Mouse (Mus musculus): ENCODE results near the gene Tom1l1. TPM values are rescaled to one million over a fixed set of nuclear protein-coding genes. Genes with fewer than 3 reads are reported as not detected.

The Tom1l1 gene
- polyA plus RNA-seq, 1 experiment from 2014 or later, result 50.3 TPM

DNA sequence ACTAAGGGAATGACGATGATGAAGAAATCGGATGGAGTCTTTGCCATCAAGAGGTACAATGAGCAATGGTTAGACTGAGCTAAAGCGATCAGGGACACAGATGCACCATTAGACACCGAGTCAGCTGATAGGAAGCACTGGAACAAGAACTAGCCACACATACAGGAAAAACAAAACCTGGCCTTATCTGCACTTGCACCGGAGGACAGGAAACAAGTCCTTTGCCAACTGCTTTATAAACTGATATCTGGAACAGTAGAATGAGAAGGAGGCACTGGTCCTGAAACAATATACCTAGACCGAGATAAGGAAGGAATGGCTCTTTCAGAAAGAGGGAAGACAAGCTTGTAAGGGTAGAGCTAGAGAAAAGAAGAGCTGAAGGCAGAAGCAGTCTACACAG lies 73.4 kb downstream of the Tom1l1 start:
- 26% methylated on average over 6 of the region's 6 CpGs for WGBS (ENCODE audit: insufficient replicate concordance)
- no peaks in the 10 kb centered on the region for H3K27me3 ChIP-seq (ENCODE audit: control insufficient read depth, insufficient read depth, low read depth, low read length)

DNA sequence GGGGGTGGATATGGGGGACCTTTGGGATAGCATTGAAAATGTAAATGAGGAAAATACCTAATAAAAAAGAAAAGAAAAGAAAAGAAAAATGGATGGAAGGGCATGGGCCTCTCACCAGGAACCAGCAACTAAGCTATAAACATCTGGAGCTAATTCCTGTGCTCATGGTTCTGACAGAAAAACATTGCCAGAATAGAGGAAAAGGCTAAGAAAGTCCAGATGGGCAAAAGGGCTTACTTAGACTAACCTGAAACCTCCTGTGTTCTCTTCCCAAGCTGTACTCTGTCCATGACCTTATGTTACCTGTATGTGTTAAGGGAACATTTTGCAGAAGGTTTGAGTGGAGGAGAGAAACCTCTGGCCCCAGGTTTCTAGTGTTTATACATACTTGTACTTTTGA lies 76.0 kb downstream of the Tom1l1 start:
- Histone ChIP-seq H3K9me3 (replicated peaks; ENCODE audit: control insufficient read depth, low read length) (no peaks in the 10 kb centered on the region), H3K4me2 (ENCODE audit: low read depth, low read length) (no peak overlapping the region), H3K9ac (ENCODE audit: low read depth, low read length) (no peak overlapping the region), H3K27me3 (ENCODE audit: control insufficient read depth, insufficient read depth, low read depth, low read length) (no peaks in the 10 kb centered on the region), H3K4me3 (ENCODE audit: low read depth, low read length) (no peak overlapping the region), H3K27ac (ENCODE audit: low read length) (no peak overlapping the region), H3K36me3 (ENCODE audit: control insufficient read depth, insufficient read depth) (no peaks in the 10 kb centered on the region), H3K4me1 (ENCODE audit: control insufficient read depth, low read depth, low read length) (no peaks in the 10 kb centered on the region)
- ATAC-seq (ENCODE audit: low read depth), result no peak

More for the DNA sequence above, 73.4 kb downstream of the Tom1l1 start:
- Histone ChIP-seq H3K9me3 (replicated peaks; ENCODE audit: control insufficient read depth, low read length) (no peaks in the 10 kb centered on the region), H3K4me2 (ENCODE audit: low read depth, low read length) (no peak overlapping the region), H3K27ac (ENCODE audit: low read length) (no peak overlapping the region), H3K9ac (ENCODE audit: low read depth, low read length) (no peak overlapping the region), H3K4me1 (ENCODE audit: control insufficient read depth, low read depth, low read length) (no peaks in the 10 kb centered on the region), H3K4me3 (ENCODE audit: low read depth, low read length) (no peak overlapping the region), H3K36me3 (ENCODE audit: control insufficient read depth, insufficient read depth) (no peaks in the 10 kb centered on the region)
- ATAC-seq (ENCODE audit: low read depth), result no peak

DNA sequence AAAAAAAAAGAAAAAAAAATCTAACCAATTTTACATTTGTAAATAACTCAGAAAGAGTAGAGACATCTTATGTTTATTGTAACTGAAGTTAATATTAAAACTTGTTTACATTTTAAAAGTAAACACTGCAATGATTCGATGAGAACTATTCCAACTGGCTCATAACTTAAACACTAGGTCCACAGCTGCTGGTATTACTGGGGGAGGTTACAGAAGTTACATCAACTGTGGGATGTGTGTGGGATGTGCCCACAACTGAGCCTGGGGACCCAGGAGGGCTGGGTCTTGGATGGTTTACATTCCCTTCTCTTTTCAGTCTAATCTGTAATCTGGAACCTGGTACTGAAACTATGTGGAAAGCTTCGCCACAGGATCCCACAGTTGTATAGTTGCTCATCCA lies 85.1 kb downstream of the Tom1l1 start:
- Histone ChIP-seq H3K4me3 (ENCODE audit: low read depth, low read length) (no peak overlapping the region), H3K9ac (ENCODE audit: low read depth, low read length) (no peak overlapping the region), H3K9me3 (replicated peaks; ENCODE audit: control insufficient read depth, low read length) (no peaks in the 10 kb centered on the region), H3K36me3 (ENCODE audit: control insufficient read depth, insufficient read depth) (no peaks in the 10 kb centered on the region; the same call in 1 of the 2 replicates), H3K27me3 (ENCODE audit: control insufficient read depth, insufficient read depth, low read depth, low read length) (no peaks in the 10 kb centered on the region), H3K4me1 (ENCODE audit: control insufficient read depth, low read depth, low read length) (no peaks in the 10 kb centered on the region), H3K27ac (ENCODE audit: low read length) (no peak overlapping the region), H3K4me2 (ENCODE audit: low read depth, low read length) (no peak overlapping the region)
- ATAC-seq (ENCODE audit: low read depth), result no peak
- 75% methylated on average over 2 of the region's 2 CpGs for WGBS (ENCODE audit: insufficient replicate concordance)

DNA sequence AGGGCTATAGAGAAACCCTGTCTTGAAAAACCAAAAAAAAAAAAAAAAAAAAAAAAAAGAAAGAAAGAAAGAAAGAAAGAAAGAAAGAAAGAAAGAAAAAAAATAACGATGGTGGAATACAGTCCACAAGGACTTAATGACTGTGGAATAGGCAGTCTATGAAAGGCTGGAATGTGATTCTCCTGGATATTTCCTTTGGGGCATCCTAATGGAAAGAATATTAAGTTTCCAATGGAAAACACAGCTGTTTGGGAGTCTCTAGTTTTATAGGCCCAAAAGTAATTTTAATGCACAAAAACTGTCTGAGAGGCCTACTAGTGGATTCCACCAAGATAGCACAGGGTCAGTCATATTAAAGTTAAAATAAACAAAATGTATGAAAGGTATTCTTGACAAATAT lies 92.3 kb downstream of the Tom1l1 start:
- H3K4me1 ChIP-seq (ENCODE audit: control insufficient read depth, low read depth, low read length), result no peaks in the 10 kb centered on the region
- H3K4me2 ChIP-seq (ENCODE audit: low read depth, low read length), result no peak overlapping the region
- no peaks in the 10 kb centered on the region for H3K9me3 ChIP-seq (replicated peaks; ENCODE audit: control insufficient read depth, low read length)
- H3K27ac ChIP-seq (ENCODE audit: low read length), result no peak overlapping the region
- WGBS (ENCODE audit: insufficient replicate concordance), result 65% methylated on average over 1 of the region's 1 CpGs
- no peak overlapping the region for H3K4me3 ChIP-seq (ENCODE audit: low read depth, low read length)
- H3K9ac ChIP-seq (ENCODE audit: low read depth, low read length), result no peak overlapping the region
- no peaks in the 10 kb centered on the region; the same call in 1 of the 2 replicates for H3K36me3 ChIP-seq (ENCODE audit: control insufficient read depth, insufficient read depth)
- no peak for ATAC-seq (ENCODE audit: low read depth)
- H3K27me3 ChIP-seq (ENCODE audit: control insufficient read depth, insufficient read depth, low read depth, low read length), result no peaks in the 10 kb centered on the region

Other genes starting within 250 kb of the Tom1l1 start
- 6.0 and 6.6 TPM in 2 replicates for gene Stxbp4, start 50.3 kb downstream of the Tom1l1 start, polyA plus RNA-seq (2015; fragmentation: Nextera tagmentation; extraction: Ambion mirVana)
- gene Cox11, start 50.2 kb downstream of the Tom1l1 start, polyA plus RNA-seq (2015; fragmentation: Nextera tagmentation; extraction: Ambion mirVana), result 17.9 and 19.1 TPM in 2 replicates

All from liver, embryonic 16.5 days (tissue).